15 mouse cellular contexts compared by ENCODE assay signal in genomic region chr7:64569676-64570075, GRCm38 (mm10).
DNase-seq lines count a peak whose midpoint lies in the region; ATAC-seq and TF ChIP-seq lines count a peak whose summit lies in the region.
"Had no signal": no experiment of that assay in that cellular context is flagged by ENCODE, and none has a peak within 500 bp of the region (broad histone marks: within the 10 kb centered on the region; RNA-seq: fewer than 3 reads in every experiment).

No protein-coding gene starts in this region.

- 43% methylated on average over 7 of the region's 7 CpGs for WGBS in kidney, postnatal 0 days

- no peak for TF ChIP-seq CTCF in kidney, postnatal 0 days (IDR thresholded peaks at IDR 0.05; ENCODE audit: low read depth)

- H3K9me3 ChIP-seq in kidney, postnatal 0 days (replicated peaks; ENCODE audit: low read length): no peaks in the 10 kb centered on the region
- H3K9me3 ChIP-seq: midbrain, embryonic 15.5 days had no signal

- no peak overlapping the region for H3K9ac ChIP-seq in kidney, postnatal 0 days (ENCODE audit: low read depth, low read length)
- H3K9ac ChIP-seq: midbrain, embryonic 15.5 days had no signal

- no peak overlapping the region for H3K4me3 ChIP-seq in kidney, postnatal 0 days (replicated peaks; ENCODE audit: low read depth, low read length)
- H3K4me3 ChIP-seq: midbrain, embryonic 15.5 days had no signal

- peak; percentile 27 for DNase-seq in embryo, embryonic 10 days (ENCODE audit: low spot score)
- no peak for DNase-seq in embryo, embryonic 9.5 days (ENCODE audit: extremely low spot score)
- peak; percentile 21 for DNase-seq in kidney, postnatal 0 days (ENCODE audit: low spot score)
- no peak for DNase-seq in kidney, adult 18-20 months
- peak; percentile 53 for DNase-seq in right cerebral cortex, adult 18-20 months
- no peak for DNase-seq in right cerebral cortex, postnatal 10 days (ENCODE audit: low spot score in 2 of 2)
- peak; percentile 25 for DNase-seq in retina, embryonic 14.5 days (ENCODE audit: low spot score)
- DNase-seq in thymus, postnatal 25 days: no peak
- DNase-seq: cerebellum, adult 2 months; heart, adult 18-20 months; lung, postnatal 14 days; right cerebral cortex, postnatal 25 days; thymus, postnatal 14 days had no signal

- no peaks in the 10 kb centered on the region for H3K4me1 ChIP-seq in kidney, postnatal 0 days (replicated peaks; ENCODE audit: insufficient read depth, low read length)

- ATAC-seq in kidney, postnatal 0 days (replicated peaks; ENCODE audit: low FRiP score, low read depth): no peak
- ATAC-seq: hindbrain, embryonic 16.5 days; midbrain, embryonic 15.5 days had no signal

- no peak overlapping the region for H3K4me2 ChIP-seq in kidney, postnatal 0 days (ENCODE audit: low read length)
- H3K4me2 ChIP-seq: midbrain, embryonic 15.5 days had no signal

- H3K27ac ChIP-seq in kidney, postnatal 0 days: no peak overlapping the region
- H3K27ac ChIP-seq: midbrain, embryonic 15.5 days had no signal

- H3K36me3 ChIP-seq in kidney, postnatal 0 days (ENCODE audit: insufficient read depth, low read length): no peaks in the 10 kb centered on the region
- H3K36me3 ChIP-seq: midbrain, embryonic 15.5 days had no signal

- H3K27me3 ChIP-seq in kidney, postnatal 0 days (ENCODE audit: insufficient read depth, low read length): no peaks in the 10 kb centered on the region
- H3K27me3 ChIP-seq: midbrain, embryonic 15.5 days had no signal

Comparison
In these comparisons a context has a peak if more than half of its experiments do, and no peak if none do; other contexts are left out.
1. DNase-seq: peak in embryo, embryonic 10 days (single experiment), kidney, postnatal 0 days (single experiment), right cerebral cortex, adult 18-20 months (single experiment) and retina, embryonic 14.5 days (single experiment); none in embryo, embryonic 9.5 days (single experiment), kidney, adult 18-20 months (single experiment), right cerebral cortex, postnatal 10 days (0 of 2) and thymus, postnatal 25 days (single experiment).